Mouse (Mus musculus) testis, adult 2 months (tissue): ENCODE results near the gene Crtac1. TPM values are rescaled to one million over a fixed set of nuclear protein-coding genes. Genes with fewer than 3 reads are reported as not detected.

Experiments used
- H3K27ac ChIP-seq: fragments of 200-500 bp; 2 replicates; pipeline ENCODE4 v1.5.1; 2012; ENCODE audit warnings: low read depth, low read length; ENCODE audit not compliant: control insufficient read depth, insufficient read depth
- H3K27me3 ChIP-seq: fragments of 200-500 bp; 2 replicates; pipeline ENCODE4 v1.6.1; 2012; ENCODE audit warnings: mild to moderate bottlenecking, low read length, moderate library complexity; ENCODE audit not compliant: control insufficient read depth, insufficient read depth
- H3K36me3 ChIP-seq: fragments of 200-500 bp; 2 replicates; pipeline ENCODE4 v1.6.1; 2012; ENCODE audit warnings: mild to moderate bottlenecking, low read length; ENCODE audit not compliant: control insufficient read depth, insufficient read depth
- H3K4me1 ChIP-seq: fragments of 200-500 bp; 2 replicates; pipeline ENCODE4 v1.6.1; 2012; ENCODE audit warnings: low read length; ENCODE audit not compliant: control insufficient read depth, insufficient read depth
- H3K4me3 ChIP-seq: fragments of 200-500 bp; 2 replicates; pipeline ENCODE4 v1.5.1; 2012; ENCODE audit warnings: low read depth, mild to moderate bottlenecking, low read length, moderate library complexity, mixed read lengths; ENCODE audit not compliant: control insufficient read depth
- CTCF ChIP-seq: fragments of 200-500 bp; IDR thresholded peaks from 2 replicates; pipeline ENCODE4 v1.5.1; 2012; ENCODE audit warnings: low read depth, mild to moderate bottlenecking, inconsistent platforms, low read length, moderate library complexity; ENCODE audit not compliant: control insufficient read depth, insufficient read depth, insufficient replicate concordance
- POLR2A ChIP-seq: fragments of 200-500 bp; IDR thresholded peaks from 2 replicates; pipeline ENCODE4 v1.6.1; 2012; ENCODE audit warnings: low read depth, mild to moderate bottlenecking, inconsistent platforms, low read length, moderate library complexity; ENCODE audit not compliant: control insufficient read depth
- polyA plus RNA-seq: library from polyadenylated mRNA; depleted of rRNA; stranded (reverse); fragments of >200 nt; gene quantifications from 2 replicates; pipeline ENCODE4 v1.2.3, GENCODE M21; 2012

The Crtac1 gene
- polyA plus RNA-seq, 1 experiment, result 3.7 TPM

DNA sequence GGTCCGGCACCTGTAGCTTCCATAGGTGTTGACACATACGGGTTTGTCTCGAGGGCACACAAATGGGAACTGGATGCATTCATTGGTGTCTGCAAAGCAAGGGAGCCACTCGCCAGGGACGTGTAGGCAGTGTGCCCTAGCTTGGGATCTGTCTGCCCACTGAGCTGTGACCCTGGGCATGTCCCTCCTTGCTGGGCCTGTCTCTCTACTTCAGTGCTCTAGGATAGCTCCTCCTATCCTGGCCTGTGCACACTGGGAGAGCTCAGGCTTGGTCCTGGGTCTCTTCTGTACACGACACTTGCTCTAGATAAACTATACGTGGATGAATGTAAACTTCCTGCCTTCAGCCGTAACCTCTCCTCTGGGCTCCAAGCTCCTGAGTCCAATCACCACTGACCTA, 147.4 kb downstream of the Crtac1 start:
- no peak for TF ChIP-seq CTCF
- no peak for TF ChIP-seq POLR2A

DNA sequence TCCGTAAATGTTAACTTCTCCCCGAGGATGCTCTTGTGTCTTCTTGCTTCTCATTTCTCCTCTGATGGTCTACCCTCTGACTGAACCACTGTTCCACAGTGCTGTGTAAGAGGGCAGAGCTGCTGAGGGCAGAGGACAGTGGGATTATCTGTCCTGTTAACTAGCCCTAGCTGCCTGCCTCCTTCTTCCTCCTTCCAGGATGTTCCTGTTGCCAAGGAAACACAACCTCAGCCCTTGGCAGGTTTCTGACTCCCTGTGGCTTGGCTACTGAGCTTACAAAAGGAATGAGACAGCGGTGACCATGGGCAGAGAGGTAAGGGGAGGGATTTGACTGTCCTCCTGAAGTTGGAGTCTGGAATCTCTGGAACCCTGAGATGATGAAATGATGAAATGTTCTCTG, 152.0 kb downstream of the Crtac1 start:
- Histone ChIP-seq H3K4me1 (no peaks in the 10 kb centered on the region), H3K27me3 (no peaks in the 10 kb centered on the region), H3K27ac (no peak overlapping the region), H3K4me3 (no peak overlapping the region), H3K36me3 (no peaks in the 10 kb centered on the region)
- TF ChIP-seq POLR2A (no peak), CTCF (no peak)

More for the DNA sequence above, 147.4 kb downstream of the Crtac1 start:
- H3K4me3 ChIP-seq, result no peak overlapping the region
- H3K36me3 ChIP-seq, result no peaks in the 10 kb centered on the region
- H3K4me1 ChIP-seq, result no peaks in the 10 kb centered on the region
- H3K27me3 ChIP-seq, result no peaks in the 10 kb centered on the region
- H3K27ac ChIP-seq, result no peak overlapping the region

DNA sequence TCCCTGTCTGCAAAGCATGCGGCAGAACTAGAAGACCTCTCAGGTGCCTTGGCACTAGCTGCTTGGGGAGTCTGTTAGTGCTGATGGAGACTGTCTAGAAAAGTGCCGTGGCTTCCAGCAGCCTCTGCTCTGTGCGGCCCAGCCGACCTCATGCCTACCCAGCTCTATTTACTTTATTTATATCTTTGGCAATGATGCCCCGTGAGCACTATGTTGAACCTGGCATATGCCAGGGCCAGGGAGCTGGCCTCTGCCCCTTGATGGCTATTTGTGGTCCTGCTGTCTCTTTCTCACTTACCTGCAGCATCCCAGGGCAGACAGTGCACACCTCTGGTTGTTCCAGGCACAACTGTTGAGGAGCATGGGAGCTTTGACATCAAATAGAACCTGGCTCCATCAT, 153.1 kb downstream of the Crtac1 start:
- H3K27me3 ChIP-seq, result no peaks in the 10 kb centered on the region

DNA sequence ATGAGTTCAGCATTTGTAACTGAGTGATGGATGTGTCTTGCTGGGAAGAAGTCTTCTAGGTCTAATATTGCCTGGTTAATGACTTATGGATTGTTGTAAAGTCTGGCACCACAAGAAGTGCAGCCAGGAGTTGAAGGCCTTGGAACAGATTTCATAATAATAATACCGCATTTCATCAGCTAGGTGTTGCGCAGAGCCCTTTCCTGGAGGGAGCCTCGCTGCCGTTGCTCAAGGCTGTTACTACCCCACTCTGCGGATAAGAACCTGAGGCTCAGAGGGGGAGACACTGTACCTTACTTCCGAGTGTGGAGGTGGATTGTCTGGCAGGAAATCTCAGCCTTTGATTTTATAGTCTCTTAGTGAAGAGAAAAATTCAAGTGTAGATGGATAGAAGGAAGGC, 154.3 kb downstream of the Crtac1 start:
- H3K27me3 ChIP-seq, result no peaks in the 10 kb centered on the region
- H3K4me1 ChIP-seq, result no peaks in the 10 kb centered on the region
- H3K4me3 ChIP-seq, result no peak overlapping the region
- H3K27ac ChIP-seq, result no peak overlapping the region
- TF ChIP-seq CTCF, result no peak
- no peak for TF ChIP-seq POLR2A
- H3K36me3 ChIP-seq, result no peaks in the 10 kb centered on the region

More for the DNA sequence above, 153.1 kb downstream of the Crtac1 start:
- Histone ChIP-seq H3K4me1 (no peaks in the 10 kb centered on the region), H3K36me3 (no peaks in the 10 kb centered on the region), H3K4me3 (no peak overlapping the region), H3K27ac (no peak overlapping the region)
- TF ChIP-seq CTCF, result no peak
- TF ChIP-seq POLR2A, result no peak

DNA sequence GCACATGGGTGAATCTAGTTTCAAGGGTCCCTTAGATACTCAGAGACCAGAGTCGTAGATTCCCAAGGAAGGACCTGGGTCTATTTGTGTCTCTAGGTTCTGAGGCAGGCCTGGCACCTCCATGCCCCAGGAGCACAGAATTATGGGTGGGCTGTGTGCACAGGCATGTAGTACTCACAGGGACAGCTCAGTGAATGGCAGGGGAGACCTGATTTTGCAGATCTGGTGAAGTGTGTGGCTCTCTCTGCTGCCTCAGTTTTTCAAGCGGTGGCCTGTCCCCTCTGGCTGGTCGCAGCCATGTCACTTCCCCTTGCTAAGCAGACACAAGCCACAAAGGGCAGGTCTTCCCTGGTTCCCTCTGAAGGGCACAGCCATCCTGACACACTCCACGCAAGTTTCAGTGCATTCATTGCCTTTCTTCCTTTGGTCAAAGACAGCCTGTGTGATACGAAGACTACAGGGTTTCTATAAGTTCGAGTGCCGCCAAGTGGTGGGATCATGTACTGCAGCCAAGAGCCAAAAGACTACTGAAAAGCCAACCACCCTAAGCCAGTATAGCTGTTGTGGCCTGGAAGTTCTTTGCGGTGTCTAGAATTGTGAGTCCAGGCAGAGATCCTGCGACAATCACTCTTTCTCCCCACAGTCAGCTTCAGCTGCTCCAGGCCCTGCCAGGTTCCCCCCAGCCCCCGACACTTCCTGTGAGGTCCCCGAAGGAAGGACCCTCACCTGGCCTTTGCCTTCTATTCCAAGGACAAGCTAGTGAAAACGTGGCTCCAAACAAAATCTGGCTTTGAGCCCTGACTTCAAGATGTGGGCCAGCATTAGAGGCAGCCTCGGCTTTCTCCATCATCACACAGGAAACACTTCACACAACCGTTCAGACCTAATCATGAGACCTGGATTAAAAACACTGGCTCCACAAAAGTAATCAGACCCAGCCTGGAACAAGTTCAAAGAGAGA, 159.3 kb downstream of the Crtac1 start:
- Histone ChIP-seq H3K4me1 (peaks cover 7% of the 10 kb centered on the region), H3K27ac (no peak overlapping the region), H3K27me3 (no peaks in the 10 kb centered on the region), H3K36me3 (no peaks in the 10 kb centered on the region), H3K4me3 (no peak overlapping the region)
- 0 out of 2 replicates have a peak, but pooled peaks have one; percentile 43 for TF ChIP-seq CTCF
- TF ChIP-seq POLR2A, result no peak

DNA sequence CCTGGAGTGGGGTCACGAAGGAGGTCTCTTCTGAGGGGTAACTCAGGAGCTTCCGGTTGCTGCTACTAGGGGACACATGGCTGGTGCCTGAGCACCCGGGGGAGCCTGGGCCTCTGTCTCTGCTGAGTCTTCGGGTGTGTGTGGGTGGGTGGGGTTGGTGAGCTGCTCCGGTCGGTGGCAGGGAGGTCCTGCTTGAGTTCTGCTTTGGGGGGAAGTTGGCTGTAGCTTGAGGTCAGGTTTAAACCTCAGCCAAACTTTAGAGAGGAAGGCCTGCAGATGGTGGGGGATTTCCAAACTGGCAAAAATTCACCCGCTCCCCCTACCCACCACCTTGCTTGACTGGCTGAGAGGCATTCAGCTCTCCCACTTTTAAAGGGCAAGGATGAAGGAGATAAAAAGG, 160.4 kb downstream of the Crtac1 start:
- H3K36me3 ChIP-seq, result no peaks in the 10 kb centered on the region
- H3K4me1 ChIP-seq, result peaks cover 7% of the 10 kb centered on the region
- H3K27me3 ChIP-seq, result no peaks in the 10 kb centered on the region
- no peak overlapping the region for H3K27ac ChIP-seq
- TF ChIP-seq CTCF (no peak), POLR2A (no peak)
- H3K4me3 ChIP-seq, result no peak overlapping the region

DNA sequence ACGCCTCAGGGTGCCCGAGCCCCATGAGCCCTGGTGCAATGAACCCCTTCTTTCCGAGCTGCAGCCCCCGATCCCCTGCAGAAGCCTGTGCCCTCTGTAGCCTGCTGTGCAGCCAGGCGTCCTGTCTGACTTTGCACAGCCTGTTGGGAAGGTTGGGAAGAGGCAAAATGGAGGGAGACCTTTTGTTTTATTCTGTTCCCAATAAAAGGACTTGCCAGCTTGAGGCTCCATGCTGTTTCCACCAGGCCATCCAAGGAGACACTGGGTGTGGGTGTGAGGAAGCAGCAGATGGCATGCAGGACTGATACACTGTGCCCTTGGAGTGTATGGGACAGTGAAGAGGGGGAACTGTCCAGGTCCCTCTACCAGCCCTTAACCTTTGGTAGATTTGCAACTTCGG, 161.5 kb downstream of the Crtac1 start:
- H3K4me3 ChIP-seq, result no peak overlapping the region
- no peak overlapping the region for H3K27ac ChIP-seq
- H3K27me3 ChIP-seq, result no peaks in the 10 kb centered on the region
- H3K4me1 ChIP-seq, result peaks cover 7% of the 10 kb centered on the region
- no peaks in the 10 kb centered on the region for H3K36me3 ChIP-seq
- TF ChIP-seq POLR2A, result no peak
- TF ChIP-seq CTCF, result no peak
